8 mouse cellular contexts compared by ENCODE assay signal in the genomic region with DNA sequence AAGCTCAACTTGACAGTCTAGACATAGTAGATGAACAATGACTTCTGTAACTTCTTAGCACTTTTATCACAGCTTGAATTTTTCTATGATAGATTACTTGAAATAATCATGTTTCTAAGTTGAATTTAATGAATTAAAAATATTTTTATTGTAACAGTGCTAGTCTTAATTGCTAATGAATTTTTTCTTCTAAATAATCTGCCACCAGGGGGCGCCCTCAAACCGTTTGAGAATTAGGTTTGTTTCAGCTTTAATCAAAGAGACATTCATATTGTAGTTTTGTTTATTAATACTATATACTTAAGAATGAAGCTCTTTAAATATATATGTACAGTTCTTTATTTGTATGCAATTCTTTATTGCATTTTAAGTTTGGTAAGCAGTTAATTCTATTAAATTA. TPM values are rescaled to one million over a fixed set of nuclear protein-coding genes. Genes with fewer than 3 reads are reported as not detected.
DNase-seq lines count a peak whose midpoint lies in the region; ATAC-seq and TF ChIP-seq lines count a peak whose summit lies in the region.

No protein-coding gene starts in this region.

- TF ChIP-seq EP300 in liver, postnatal 0 days (IDR thresholded peaks at IDR 0.05; ENCODE audit: low read depth) = no peak

- no peaks in the 10 kb centered on the region for H3K9me3 ChIP-seq in midbrain, embryonic 14.5 days (ENCODE audit: control insufficient read depth, low read length)
- no peaks in the 10 kb centered on the region for H3K9me3 ChIP-seq in midbrain, embryonic 13.5 days
- no peaks in the 10 kb centered on the region for H3K9me3 ChIP-seq in liver, postnatal 0 days (ENCODE audit: low read length)

- H3K27ac ChIP-seq in midbrain, embryonic 14.5 days (replicated peaks; ENCODE audit: low read depth, low read length) = no peak overlapping the region
- no peak overlapping the region for H3K27ac ChIP-seq in midbrain, embryonic 13.5 days
- H3K27ac ChIP-seq in liver, postnatal 0 days (ENCODE audit: low read depth) = no peak overlapping the region

- TF ChIP-seq CTCF in liver, postnatal 0 days (IDR thresholded peaks at IDR 0.05; ENCODE audit: low read depth) = peak; percentile 66

- no peak for ATAC-seq in cerebellum, adult (ENCODE audit: insufficient number of reproducible peaks, low FRiP score, low TSS enrichment)
- no peak for ATAC-seq in midbrain, embryonic 14.5 days (ENCODE audit: low FRiP score, low TSS enrichment)
- no peak for ATAC-seq in midbrain, embryonic 13.5 days
- ATAC-seq in liver, postnatal 0 days = no peak

- under 1% methylated on average over 2 of the region's 2 CpGs for WGBS in midbrain, embryonic 14.5 days
- WGBS in midbrain, embryonic 13.5 days = 0% methylated on average over 2 of the region's 2 CpGs
- under 1% methylated on average over 2 of the region's 2 CpGs for WGBS in liver, postnatal 0 days (ENCODE audit: insufficient replicate concordance)

- no peak overlapping the region for H3K9ac ChIP-seq in midbrain, embryonic 14.5 days (replicated peaks; ENCODE audit: low read length)
- no peak overlapping the region for H3K9ac ChIP-seq in midbrain, embryonic 13.5 days (replicated peaks)
- H3K9ac ChIP-seq in liver, postnatal 0 days (replicated peaks) = no peak overlapping the region

- H3K4me2 ChIP-seq in midbrain, embryonic 14.5 days (ENCODE audit: low read length) = no peak overlapping the region
- no peak overlapping the region for H3K4me2 ChIP-seq in midbrain, embryonic 13.5 days (replicated peaks)
- H3K4me2 ChIP-seq in liver, postnatal 0 days (ENCODE audit: low read depth, low read length) = no peak overlapping the region

- H3K36me3 ChIP-seq in midbrain, embryonic 14.5 days (ENCODE audit: control insufficient read depth, insufficient read depth, low read length) = peaks cover 12% of the 10 kb centered on the region; the same call in 1 of the 2 replicates
- H3K36me3 ChIP-seq in midbrain, embryonic 13.5 days = peaks cover 21% of the 10 kb centered on the region
- H3K36me3 ChIP-seq in liver, postnatal 0 days (replicated peaks; ENCODE audit: insufficient read depth, low read length) = peaks cover 20% of the 10 kb centered on the region; the same call in 1 of the 2 replicates

- H3K4me3 ChIP-seq in midbrain, embryonic 14.5 days (replicated peaks; ENCODE audit: low read depth, low read length) = no peak overlapping the region
- H3K4me3 ChIP-seq in midbrain, embryonic 13.5 days (replicated peaks) = no peak overlapping the region
- no peak overlapping the region for H3K4me3 ChIP-seq in liver, postnatal 0 days (ENCODE audit: low read depth, low read length)

- peak; percentile 39 for DNase-seq in cerebellum, adult 11 months
- DNase-seq in midbrain, embryonic 14.5 days = peak; percentile 90
- peak; percentile 67 for DNase-seq in cerebellum, adult 9-10 months
- peak; percentile 80 for DNase-seq in kidney, postnatal 10 days
- DNase-seq in liver, postnatal 0 days = peak; percentile 60
- DNase-seq in spleen, postnatal 4 days (ENCODE audit: low spot score in 2 of 2) = peak; percentile 36 to 81

- H3K4me1 ChIP-seq in midbrain, embryonic 14.5 days (ENCODE audit: control insufficient read depth, insufficient read depth, low read length) = no peaks in the 10 kb centered on the region
- no peaks in the 10 kb centered on the region for H3K4me1 ChIP-seq in midbrain, embryonic 13.5 days (replicated peaks)
- H3K4me1 ChIP-seq in liver, postnatal 0 days (ENCODE audit: insufficient read depth) = no peaks in the 10 kb centered on the region

- no peaks in the 10 kb centered on the region for H3K27me3 ChIP-seq in midbrain, embryonic 14.5 days (ENCODE audit: control insufficient read depth, insufficient read depth, low read length)
- H3K27me3 ChIP-seq in midbrain, embryonic 13.5 days = no peaks in the 10 kb centered on the region
- H3K27me3 ChIP-seq in liver, postnatal 0 days (ENCODE audit: insufficient read depth, low read length) = no peaks in the 10 kb centered on the region

RNA-seq across cellular contexts. Expression of gene Parg, which starts 27.2 kb away (rescaled TPM):
- polyA plus RNA-seq in midbrain, embryonic 14.5 days (2014; fragmentation: Nextera tagmentation; extraction: Ambion mirVana) = 31.5 and 49.6 TPM in 2 replicates
- polyA plus RNA-seq in midbrain, embryonic 13.5 days (2015; fragmentation: Nextera tagmentation; extraction: Ambion mirVana) = 42.5 and 44.3 TPM in 2 replicates
- polyA plus RNA-seq in liver, postnatal 0 days (2015; fragmentation: Nextera tagmentation; extraction: Ambion mirVana) = 7.0 and 7.4 TPM in 2 replicates

RNA-seq across cellular contexts. Expression of gene Timm23, which starts 27.3 kb away (rescaled TPM):
- 214 and 233 TPM in 2 replicates for polyA plus RNA-seq in midbrain, embryonic 14.5 days (2014; fragmentation: Nextera tagmentation; extraction: Ambion mirVana)
- polyA plus RNA-seq in midbrain, embryonic 13.5 days (2015; fragmentation: Nextera tagmentation; extraction: Ambion mirVana) = 215 and 223 TPM in 2 replicates
- polyA plus RNA-seq in liver, postnatal 0 days (2015; fragmentation: Nextera tagmentation; extraction: Ambion mirVana) = 211 and 219 TPM in 2 replicates

Comparison
In these comparisons a context has a peak if more than half of its experiments do, and no peak if none do; other contexts are left out.
1. DNase-seq: peak in every context shown above with its lines; median percentile 90 in midbrain, embryonic 14.5 days; 80 in kidney, postnatal 10 days; 67 in cerebellum, adult 9-10 months; 60 in liver, postnatal 0 days; 58 in spleen, postnatal 4 days; 39 in cerebellum, adult 11 months.